Comparison of ENCODE assay signal across 8 mouse cellular contexts in genomic region chr12:80922869-80923268, GRCm38 (mm10). TPM values are rescaled to one million over a fixed set of nuclear protein-coding genes. Genes with fewer than 3 reads are reported as not detected.
A peak's percentile ranks its signal among the peaks of the same experiment; 100 is the strongest.
DNase-seq lines count a peak whose midpoint lies in the region; ATAC-seq lines count a peak whose summit lies in the region.

No protein-coding gene starts in this region.

- DNase-seq in hindbrain, embryonic 10.5 days (ENCODE audit: low spot score), result no peak
- DNase-seq in hindbrain, embryonic 11.5 days (ENCODE audit: low spot score), result no peak
- peak; percentile 50 for DNase-seq in embryonic facial prominence, embryonic 11.5 days (ENCODE audit: low spot score)
- peak; percentile 38 for DNase-seq in limb, embryonic 11.5 days (ENCODE audit: low spot score)
- DNase-seq in layer of hippocampus, postnatal 36 days, result no peak
- no peak for DNase-seq in thymus, postnatal 0 days (ENCODE audit: low spot score)
- DNase-seq in layer of hippocampus, adult 9-11 months, result no peak

- no peak for ATAC-seq in hindbrain, embryonic 11.5 days (ENCODE audit: low FRiP score)
- peak; percentile 52; the same call in 1 of the 2 replicates for ATAC-seq in embryonic facial prominence, embryonic 11.5 days (replicated peaks; ENCODE audit: insufficient number of reproducible peaks, low FRiP score, low TSS enrichment, low read depth)
- no peak for ATAC-seq in limb, embryonic 11.5 days (ENCODE audit: insufficient number of reproducible peaks, low FRiP score, low TSS enrichment, low read depth)
- no peak for ATAC-seq in neural tube, embryonic 15.5 days (ENCODE audit: low FRiP score)

- H3K27ac ChIP-seq in hindbrain, embryonic 10.5 days, result no peak overlapping the region
- H3K27ac ChIP-seq in hindbrain, embryonic 11.5 days (ENCODE audit: low read depth, low read length), result no peak overlapping the region
- H3K27ac ChIP-seq in embryonic facial prominence, embryonic 11.5 days (replicated peaks; ENCODE audit: low read depth, low read length), result no peak overlapping the region
- no peak overlapping the region for H3K27ac ChIP-seq in limb, embryonic 11.5 days (replicated peaks; ENCODE audit: low read depth, low read length)
- H3K27ac ChIP-seq in neural tube, embryonic 15.5 days (replicated peaks), result no peak overlapping the region

- H3K9ac ChIP-seq in hindbrain, embryonic 11.5 days (ENCODE audit: low read depth, low read length), result no peak overlapping the region
- no peak overlapping the region for H3K9ac ChIP-seq in embryonic facial prominence, embryonic 11.5 days (replicated peaks; ENCODE audit: low read length)
- no peak overlapping the region for H3K9ac ChIP-seq in limb, embryonic 11.5 days (ENCODE audit: low read length)
- H3K9ac ChIP-seq in neural tube, embryonic 15.5 days (replicated peaks), result no peak overlapping the region

- no peaks in the 10 kb centered on the region for H3K9me3 ChIP-seq in hindbrain, embryonic 10.5 days
- H3K9me3 ChIP-seq in hindbrain, embryonic 11.5 days (ENCODE audit: control insufficient read depth, low read length), result no peaks in the 10 kb centered on the region
- H3K9me3 ChIP-seq in embryonic facial prominence, embryonic 11.5 days (replicated peaks; ENCODE audit: control insufficient read depth, low read length), result no peaks in the 10 kb centered on the region
- no peaks in the 10 kb centered on the region for H3K9me3 ChIP-seq in limb, embryonic 11.5 days (ENCODE audit: control insufficient read depth, low read length)
- no peaks in the 10 kb centered on the region for H3K9me3 ChIP-seq in neural tube, embryonic 15.5 days (replicated peaks)

- H3K4me1 ChIP-seq in hindbrain, embryonic 10.5 days (replicated peaks), result peaks cover 18% of the 10 kb centered on the region
- no peaks in the 10 kb centered on the region for H3K4me1 ChIP-seq in hindbrain, embryonic 11.5 days (replicated peaks; ENCODE audit: control insufficient read depth, insufficient read depth, low read length)
- no peaks in the 10 kb centered on the region for H3K4me1 ChIP-seq in embryonic facial prominence, embryonic 11.5 days (ENCODE audit: control insufficient read depth, insufficient read depth, low read length)
- H3K4me1 ChIP-seq in limb, embryonic 11.5 days (ENCODE audit: control insufficient read depth, insufficient read depth, low read length), result no peaks in the 10 kb centered on the region
- 0 out of 2 replicates have a peak, but pooled peaks cover 3% of the 10 kb centered on the region for H3K4me1 ChIP-seq in neural tube, embryonic 15.5 days

- H3K4me2 ChIP-seq in hindbrain, embryonic 11.5 days (replicated peaks; ENCODE audit: low read depth, low read length), result no peak overlapping the region
- H3K4me2 ChIP-seq in embryonic facial prominence, embryonic 11.5 days (ENCODE audit: low read depth, low read length), result peak overlapping the region; percentile 33
- H3K4me2 ChIP-seq in limb, embryonic 11.5 days (ENCODE audit: low read depth, severe bottlenecking), result peak overlapping the region; percentile 22; the same call in 1 of the 2 replicates
- H3K4me2 ChIP-seq in neural tube, embryonic 15.5 days, result peak overlapping the region; percentile 46

- H3K4me3 ChIP-seq in hindbrain, embryonic 10.5 days, result 0 out of 2 replicates have a peak overlapping the region, but pooled peaks have one; percentile 16
- H3K4me3 ChIP-seq in hindbrain, embryonic 11.5 days (ENCODE audit: low read depth, low read length), result no peak overlapping the region
- no peak overlapping the region for H3K4me3 ChIP-seq in embryonic facial prominence, embryonic 11.5 days (ENCODE audit: low read depth, low read length)
- H3K4me3 ChIP-seq in limb, embryonic 11.5 days (ENCODE audit: low read depth, low read length), result no peak overlapping the region
- 0 out of 2 replicates have a peak overlapping the region, but pooled peaks have one; percentile 4 for H3K4me3 ChIP-seq in neural tube, embryonic 15.5 days (replicated peaks)

- no peaks in the 10 kb centered on the region for H3K36me3 ChIP-seq in hindbrain, embryonic 10.5 days
- no peaks in the 10 kb centered on the region for H3K36me3 ChIP-seq in hindbrain, embryonic 11.5 days (ENCODE audit: control insufficient read depth, insufficient read depth, low read length)
- H3K36me3 ChIP-seq in embryonic facial prominence, embryonic 11.5 days (replicated peaks; ENCODE audit: control insufficient read depth, insufficient read depth, low read depth, low read length), result no peaks in the 10 kb centered on the region
- H3K36me3 ChIP-seq in limb, embryonic 11.5 days (ENCODE audit: control insufficient read depth, insufficient read depth, low read length), result no peaks in the 10 kb centered on the region
- no peaks in the 10 kb centered on the region for H3K36me3 ChIP-seq in neural tube, embryonic 15.5 days

- H3K27me3 ChIP-seq in hindbrain, embryonic 10.5 days (ENCODE audit: insufficient read depth, poor library complexity, severe bottlenecking), result peaks cover 10% of the 10 kb centered on the region; the same call in 1 of the 2 replicates
- H3K27me3 ChIP-seq in hindbrain, embryonic 11.5 days (ENCODE audit: control insufficient read depth, insufficient read depth, low read length), result no peaks in the 10 kb centered on the region
- no peaks in the 10 kb centered on the region for H3K27me3 ChIP-seq in embryonic facial prominence, embryonic 11.5 days (ENCODE audit: control insufficient read depth, insufficient read depth, low read length)
- no peaks in the 10 kb centered on the region for H3K27me3 ChIP-seq in limb, embryonic 11.5 days (ENCODE audit: control insufficient read depth, insufficient read depth, low read length)
- no peaks in the 10 kb centered on the region for H3K27me3 ChIP-seq in neural tube, embryonic 15.5 days (replicated peaks)

- 10% methylated on average over 7 of the region's 7 CpGs for WGBS in hindbrain, embryonic 10.5 days
- 9% methylated on average over 7 of the region's 7 CpGs for WGBS in hindbrain, embryonic 11.5 days
- WGBS in embryonic facial prominence, embryonic 11.5 days, result 5% methylated on average over 7 of the region's 7 CpGs
- WGBS in limb, embryonic 11.5 days, result 4% methylated on average over 7 of the region's 7 CpGs
- WGBS in neural tube, embryonic 15.5 days, result 11% methylated on average over 7 of the region's 7 CpGs

RNA-seq across cellular contexts. Expression of gene Srsf5, which starts 22.4 kb away (rescaled TPM):
- polyA plus RNA-seq in hindbrain, embryonic 10.5 days (2016; fragmentation: Nextera tagmentation; extraction: Ambion mirVana), result 403 and 492 TPM in 2 replicates
- 291 and 446 TPM in 2 replicates for polyA plus RNA-seq in hindbrain, embryonic 11.5 days (2014; fragmentation: Nextera tagmentation; extraction: Ambion mirVana)
- 456 and 458 TPM in 2 replicates for polyA plus RNA-seq in embryonic facial prominence, embryonic 11.5 days (2014; fragmentation: Nextera tagmentation; extraction: Ambion mirVana)
- polyA plus RNA-seq in limb, embryonic 11.5 days (2014; fragmentation: Nextera tagmentation; extraction: Ambion mirVana), result 363 and 435 TPM in 2 replicates
- polyA plus RNA-seq in neural tube, embryonic 15.5 days (2015; fragmentation: Nextera tagmentation; extraction: Ambion mirVana), result 379 and 417 TPM in 2 replicates
- 100 to 1,000 TPM; 319 to 320 TPM for total RNA-seq in layer of hippocampus, postnatal 36 days (2021)
- polyA plus RNA-seq in thymus, postnatal 0 days (2015; fragmentation: Nextera tagmentation; extraction: Ambion mirVana), result 655 and 689 TPM in 2 replicates

RNA-seq across cellular contexts. Expression of gene Slc10a1, which starts 45.6 kb away (rescaled TPM):
- polyA plus RNA-seq in hindbrain, embryonic 10.5 days (2016; fragmentation: Nextera tagmentation; extraction: Ambion mirVana), result 0.26 and 0.36 TPM in 2 replicates
- 0.51 and 0.63 TPM in 2 replicates for polyA plus RNA-seq in hindbrain, embryonic 11.5 days (2014; fragmentation: Nextera tagmentation; extraction: Ambion mirVana)
- 0.20 TPM in 1 of 2 replicates, not detected in the other for polyA plus RNA-seq in embryonic facial prominence, embryonic 11.5 days (2014; fragmentation: Nextera tagmentation; extraction: Ambion mirVana)
- polyA plus RNA-seq in limb, embryonic 11.5 days (2014; fragmentation: Nextera tagmentation; extraction: Ambion mirVana), result 0.47 and 0.78 TPM in 2 replicates
- 0.63 and 0.67 TPM in 2 replicates for polyA plus RNA-seq in neural tube, embryonic 15.5 days (2015; fragmentation: Nextera tagmentation; extraction: Ambion mirVana)
- total RNA-seq in layer of hippocampus, postnatal 36 days (2021), result not detected
- polyA plus RNA-seq in thymus, postnatal 0 days (2015; fragmentation: Nextera tagmentation; extraction: Ambion mirVana), result 0.36 and 0.59 TPM in 2 replicates

Comparison
In these comparisons a context has a peak if more than half of its experiments do, and no peak if none do; other contexts are left out.
1. H3K4me3 ChIP-seq: peak in hindbrain, embryonic 10.5 days (single experiment) and neural tube, embryonic 15.5 days (single experiment); none in hindbrain, embryonic 11.5 days (single experiment), embryonic facial prominence, embryonic 11.5 days (single experiment) and limb, embryonic 11.5 days (single experiment).
2. DNase-seq: peak in embryonic facial prominence, embryonic 11.5 days (single experiment) and limb, embryonic 11.5 days (single experiment); none in hindbrain, embryonic 10.5 days (single experiment), hindbrain, embryonic 11.5 days (single experiment), layer of hippocampus, postnatal 36 days (0 of 2), thymus, postnatal 0 days (single experiment) and layer of hippocampus, adult 9-11 months (single experiment).